Mouse (Mus musculus): ENCODE measurements at regions not wholly inside any gene's neighbourhood (a gene's known extent, or its start where the extent isn't known, plus 50 kb on each side); places are given as distances from the start of the nearest gene placed in this dataset.
A peak's percentile ranks its signal among the peaks of the same experiment; 100 is the strongest.

DNA sequence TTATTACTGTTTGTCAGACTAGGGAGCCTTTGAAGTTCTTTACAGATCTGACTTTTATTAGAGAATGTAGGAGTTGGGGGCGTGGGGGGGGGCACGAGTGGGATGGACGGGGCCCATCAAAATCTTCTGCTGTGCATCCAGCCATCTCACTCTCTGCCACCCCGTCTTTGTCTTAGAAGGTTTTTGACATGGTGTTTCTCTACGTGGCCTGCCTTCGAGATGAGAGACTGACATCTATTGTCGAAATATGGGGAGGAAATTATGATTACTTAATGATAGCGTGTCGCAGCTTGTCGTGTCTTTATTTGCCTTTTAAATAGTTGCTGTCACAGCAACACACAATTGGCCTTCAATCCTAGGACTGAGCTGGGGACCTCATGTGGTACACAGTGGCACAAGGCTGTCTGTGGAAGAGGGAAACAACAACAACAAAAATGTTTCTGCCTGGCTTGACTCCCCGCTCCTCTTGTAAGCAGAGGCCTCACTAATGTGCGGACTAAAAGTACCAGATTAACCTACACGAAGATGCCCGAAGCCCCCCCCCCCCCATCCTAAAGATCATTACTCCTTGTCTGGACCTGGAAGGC, 51.5 kb upstream of the Ubash3b start:
- DNase-seq = no peak

DNA sequence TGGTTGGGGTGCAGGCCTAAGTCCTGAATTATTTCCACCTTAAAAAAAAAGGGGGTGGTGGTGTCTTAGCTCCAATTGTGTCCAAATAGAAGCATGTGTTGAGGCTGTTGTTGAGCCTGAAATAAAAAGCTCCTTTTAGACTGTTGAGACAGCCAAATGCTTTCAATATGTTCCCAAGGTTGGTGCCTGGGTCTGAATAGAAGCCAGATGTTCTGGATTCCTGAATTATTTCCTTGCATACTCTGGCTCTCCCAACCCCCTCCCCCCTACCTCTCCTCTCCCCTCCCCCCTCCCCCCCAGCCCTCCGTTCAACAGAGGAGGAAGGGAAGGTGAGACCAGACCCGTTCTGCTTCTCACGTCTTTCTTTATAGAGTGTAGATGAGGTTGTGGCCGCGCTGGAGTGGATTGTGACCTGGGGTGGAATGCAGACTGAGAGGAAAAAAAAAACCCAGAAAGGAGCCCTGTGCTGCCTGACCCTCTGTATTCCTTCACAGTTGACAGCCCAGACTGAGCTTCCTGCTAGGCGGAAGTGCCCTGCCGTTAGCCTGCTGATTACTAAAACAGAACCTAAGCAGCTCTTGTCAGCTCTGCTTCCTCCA, 50.9 kb upstream of the Ubash3b start:
- DNase-seq = peak; percentile 68 to 82

DNA sequence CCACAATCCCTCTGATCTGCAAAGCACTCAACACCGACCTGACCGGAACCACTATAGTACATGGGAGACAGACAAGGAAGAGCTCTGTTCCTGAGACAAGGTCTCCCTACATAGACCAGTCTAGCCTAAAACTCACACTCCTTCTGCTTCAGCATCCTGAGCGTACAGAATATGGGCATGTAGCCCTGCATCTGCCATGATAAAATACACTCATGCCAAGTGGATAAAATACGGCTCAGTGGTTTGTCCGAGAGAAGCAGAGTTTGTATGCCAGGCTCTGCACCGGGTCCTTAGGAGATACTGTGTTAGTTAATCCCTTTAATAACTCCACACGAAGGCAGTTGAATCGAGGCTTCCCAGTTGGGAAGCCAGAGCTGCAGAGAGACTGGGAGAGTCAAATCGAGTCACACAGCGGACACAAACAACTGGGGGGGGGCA, 50.4 kb upstream of the Ubash3b start:
- DNase-seq = peak in 1 of 2 experiments; percentile 19
